Mouse (Mus musculus): ENCODE data around the gene N4bp2l1. TPM values are rescaled to one million over a fixed set of nuclear protein-coding genes. Genes with fewer than 3 reads are reported as not detected.
"Not testable (repeated sequence)": the region's sequence is repeated elsewhere in the genome, so short reads cannot be mapped to it uniquely, and the experiment has no call there.

Gene N4bp2l1
- 0.74 and 0.80 TPM in 2 replicates for total RNA-seq (2012; rRNA removed)

GRCm38 (mm10) chr5:150597088-150597487 lies at the start of gene N4bp2l1:
TSS of gene N4bp2l1 (minus strand) at chr5:150597188.
- Histone ChIP-seq H3K27ac (ENCODE audit: insufficient read depth, low read depth, low read length, poor library complexity, severe bottlenecking) (no peak within 1 kb of the TSS), H3K4me1 (ENCODE audit: control insufficient read depth in 2 of 2, insufficient read depth in 2 of 2, low read length in 2 of 2, poor library complexity in 1 of 2) (peaks cover 3 to 8% of the 10 kb centered on the region in 2 experiments; a peak in 2 of 4 replicates), H3K36me3 (ENCODE audit: control insufficient read depth, insufficient read depth, low read length, poor library complexity, severe bottlenecking) (no peaks in the 10 kb centered on the region; the same call in 1 of the 2 replicates), H3K4me3 (ENCODE audit: insufficient read depth in 1 of 2, low read depth in 1 of 2, low read length in 2 of 2, poor library complexity in 1 of 2, severe bottlenecking in 1 of 2) (no peak within 1 kb of the TSS), H3K9ac (ENCODE audit: insufficient read depth, low read depth, low read length, poor library complexity, severe bottlenecking) (no peak within 1 kb of the TSS), H3K9me3 (ENCODE audit: control insufficient read depth, insufficient read depth, low read depth, low read length) (no peaks in the 10 kb centered on the region)
- DNase-seq (ENCODE audit: low read depth, low spot score): no peak
- no peak for TF ChIP-seq ZC3H11A (IDR thresholded peaks at IDR 0.05; ENCODE audit: borderline replicate concordance, low read depth, low read length)
- TF ChIP-seq MAFK (IDR thresholded peaks at IDR 0.05; ENCODE audit: insufficient read depth, low read depth, low read length): no peak
- TF ChIP-seq CHD2 (IDR thresholded peaks at IDR 0.05; ENCODE audit: low read depth, low read length): no peak
- no peak for TF ChIP-seq ZNF384 (IDR thresholded peaks at IDR 0.05; ENCODE audit: low read depth, low read length)
- no peak for TF ChIP-seq HCFC1 (IDR thresholded peaks at IDR 0.05; ENCODE audit: borderline replicate concordance, insufficient read depth, low read length)
- in situ Hi-C loops (cut with MboI; ENCODE audit: low sequenced_read_pairs in 2 of 2, unreplicated experiment in 2 of 2): no loop called here

GRCm38 (mm10) chr5:150644926-150645325 lies 47.9 kb upstream of the N4bp2l1 start:
- Histone ChIP-seq H3K9me3 (ENCODE audit: control insufficient read depth, insufficient read depth, low read depth, low read length) (no peaks in the 10 kb centered on the region), H3K4me3 (ENCODE audit: insufficient read depth in 1 of 2, low read depth in 1 of 2, low read length in 2 of 2, poor library complexity in 1 of 2, severe bottlenecking in 1 of 2) (no peak overlapping the region), H3K27ac (ENCODE audit: insufficient read depth, low read depth, low read length, poor library complexity, severe bottlenecking) (no peak overlapping the region), H3K9ac (ENCODE audit: insufficient read depth, low read depth, low read length, poor library complexity, severe bottlenecking) (no peak overlapping the region), H3K4me1 (ENCODE audit: control insufficient read depth in 2 of 2, insufficient read depth in 2 of 2, low read length in 2 of 2, poor library complexity in 1 of 2) (no peaks in the 10 kb centered on the region), H3K36me3 (ENCODE audit: control insufficient read depth, insufficient read depth, low read length, poor library complexity, severe bottlenecking) (peaks cover 6% of the 10 kb centered on the region)
- TF ChIP-seq CHD2 (IDR thresholded peaks at IDR 0.05; ENCODE audit: low read depth, low read length) (no peak), ZNF384 (IDR thresholded peaks at IDR 0.05; ENCODE audit: low read depth, low read length) (no peak), HCFC1 (IDR thresholded peaks at IDR 0.05; ENCODE audit: borderline replicate concordance, insufficient read depth, low read length) (no peak), ZC3H11A (IDR thresholded peaks at IDR 0.05; ENCODE audit: borderline replicate concordance, low read depth, low read length) (no peak), MAFK (IDR thresholded peaks at IDR 0.05; ENCODE audit: insufficient read depth, low read depth, low read length) (no peak)
- DNase-seq (ENCODE audit: low read depth, low spot score): no peak
- in situ Hi-C loops (cut with MboI; ENCODE audit: low sequenced_read_pairs in 2 of 2, unreplicated experiment in 2 of 2): no loop called here

- in situ Hi-C loops (cut with MboI; ENCODE audit: low sequenced_read_pairs in 2 of 2, unreplicated experiment in 2 of 2); H3K4me1 ChIP-seq (ENCODE audit: control insufficient read depth in 2 of 2, insufficient read depth in 2 of 2, low read length in 2 of 2, poor library complexity in 1 of 2); H3K9me3 ChIP-seq (ENCODE audit: control insufficient read depth, insufficient read depth, low read depth, low read length); H3K4me3 ChIP-seq (ENCODE audit: insufficient read depth in 1 of 2, low read depth in 1 of 2, low read length in 2 of 2, poor library complexity in 1 of 2, severe bottlenecking in 1 of 2); DNase-seq (ENCODE audit: low read depth, low spot score); H3K9ac ChIP-seq (ENCODE audit: insufficient read depth, low read depth, low read length, poor library complexity, severe bottlenecking); H3K27ac ChIP-seq (ENCODE audit: insufficient read depth, low read depth, low read length, poor library complexity, severe bottlenecking); H3K36me3 ChIP-seq (ENCODE audit: control insufficient read depth, insufficient read depth, low read length, poor library complexity, severe bottlenecking): not testable (repeated sequence)
Observed at GRCm38 (mm10) chr5:150643390-150643789, 46.4 kb upstream of the N4bp2l1 start.

- no peak overlapping the region for H3K4me3 ChIP-seq (ENCODE audit: insufficient read depth in 1 of 2, low read depth in 1 of 2, low read length in 2 of 2, poor library complexity in 1 of 2, severe bottlenecking in 1 of 2)
- TF ChIP-seq MAFK (IDR thresholded peaks at IDR 0.05; ENCODE audit: insufficient read depth, low read depth, low read length) (no peak), CHD2 (IDR thresholded peaks at IDR 0.05; ENCODE audit: low read depth, low read length) (no peak), ZC3H11A (IDR thresholded peaks at IDR 0.05; ENCODE audit: borderline replicate concordance, low read depth, low read length) (no peak), HCFC1 (IDR thresholded peaks at IDR 0.05; ENCODE audit: borderline replicate concordance, insufficient read depth, low read length) (no peak), ZNF384 (IDR thresholded peaks at IDR 0.05; ENCODE audit: low read depth, low read length) (no peak)
- no peak for DNase-seq (ENCODE audit: low read depth, low spot score)
- H3K27ac ChIP-seq (ENCODE audit: insufficient read depth, low read depth, low read length, poor library complexity, severe bottlenecking): no peak overlapping the region
- in situ Hi-C loops (cut with MboI; ENCODE audit: low sequenced_read_pairs in 2 of 2, unreplicated experiment in 2 of 2): no loop called here
- no peak overlapping the region for H3K9ac ChIP-seq (ENCODE audit: insufficient read depth, low read depth, low read length, poor library complexity, severe bottlenecking)
- H3K4me1 ChIP-seq (ENCODE audit: control insufficient read depth in 2 of 2, insufficient read depth in 2 of 2, low read length in 2 of 2, poor library complexity in 1 of 2): no peaks in the 10 kb centered on the region
- no peaks in the 10 kb centered on the region for H3K9me3 ChIP-seq (ENCODE audit: control insufficient read depth, insufficient read depth, low read depth, low read length)
- H3K36me3 ChIP-seq (ENCODE audit: control insufficient read depth, insufficient read depth, low read length, poor library complexity, severe bottlenecking): peaks cover 4% of the 10 kb centered on the region
Observed at GRCm38 (mm10) chr5:150641440-150641839, 44.5 kb upstream of the N4bp2l1 start.

GRCm38 (mm10) chr5:150629692-150630091 lies 32.7 kb upstream of the N4bp2l1 start:
- TF ChIP-seq HCFC1 (IDR thresholded peaks at IDR 0.05; ENCODE audit: borderline replicate concordance, insufficient read depth, low read length) (no peak), MAFK (IDR thresholded peaks at IDR 0.05; ENCODE audit: insufficient read depth, low read depth, low read length) (no peak), ZNF384 (IDR thresholded peaks at IDR 0.05; ENCODE audit: low read depth, low read length) (no peak), ZC3H11A (IDR thresholded peaks at IDR 0.05; ENCODE audit: borderline replicate concordance, low read depth, low read length) (no peak), CHD2 (IDR thresholded peaks at IDR 0.05; ENCODE audit: low read depth, low read length) (no peak)
- Histone ChIP-seq H3K4me3 (ENCODE audit: insufficient read depth in 1 of 2, low read depth in 1 of 2, low read length in 2 of 2, poor library complexity in 1 of 2, severe bottlenecking in 1 of 2) (no peak overlapping the region), H3K27ac (ENCODE audit: insufficient read depth, low read depth, low read length, poor library complexity, severe bottlenecking) (no peak overlapping the region), H3K9me3 (ENCODE audit: control insufficient read depth, insufficient read depth, low read depth, low read length) (no peaks in the 10 kb centered on the region), H3K36me3 (ENCODE audit: control insufficient read depth, insufficient read depth, low read length, poor library complexity, severe bottlenecking) (no peaks in the 10 kb centered on the region; the same call in 1 of the 2 replicates), H3K4me1 (ENCODE audit: control insufficient read depth in 2 of 2, insufficient read depth in 2 of 2, low read length in 2 of 2, poor library complexity in 1 of 2) (no peaks in the 10 kb centered on the region), H3K9ac (ENCODE audit: insufficient read depth, low read depth, low read length, poor library complexity, severe bottlenecking) (no peak overlapping the region)
- in situ Hi-C loops (cut with MboI; ENCODE audit: low sequenced_read_pairs in 2 of 2, unreplicated experiment in 2 of 2): no loop called here
- DNase-seq (ENCODE audit: low read depth, low spot score): no peak
